Mouse (Mus musculus): ENCODE data around the gene H2-M10.3. TPM values are rescaled to one million over a fixed set of nuclear protein-coding genes. Genes with fewer than 3 reads are reported as not detected.
"Not testable (repeated sequence)": the region's sequence is repeated elsewhere in the genome, so short reads cannot be mapped to it uniquely, and the experiment has no call there.

Gene H2-M10.3
- not detected in 2 replicates for polyA plus RNA-seq (2014; fragmentation: Nextera tagmentation; extraction: Ambion mirVana)

DNA sequence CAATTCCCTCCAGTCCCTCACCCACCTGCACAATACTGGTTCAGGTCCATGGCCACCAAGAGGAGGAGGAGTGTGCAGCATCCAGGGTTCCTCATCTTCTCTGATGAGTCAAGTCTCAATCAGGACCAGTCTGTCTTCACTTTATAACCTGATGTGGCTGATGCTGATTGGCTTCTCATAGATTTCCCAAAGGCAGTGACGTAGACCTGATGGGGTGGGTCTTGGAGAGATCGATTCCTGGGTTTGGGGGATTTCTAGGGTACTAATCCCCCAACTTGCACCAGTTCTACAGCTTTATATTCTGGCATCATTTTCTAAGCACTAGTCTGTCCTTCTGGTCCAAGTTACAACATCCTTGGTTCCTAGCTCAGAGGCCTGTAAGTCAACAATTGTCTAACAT lies at the start of gene H2-M10.3:
Gene H2-M10.3 (minus strand): TSS at position 101 of the 400 bp plus-strand sequence.
- H3K27me3 ChIP-seq (replicated peaks; ENCODE audit: control insufficient read depth, insufficient read depth, low read length); H3K9me3 ChIP-seq (replicated peaks; ENCODE audit: control insufficient read depth, low read length); H3K36me3 ChIP-seq (ENCODE audit: control insufficient read depth, insufficient read depth, low read length); H3K27ac ChIP-seq (ENCODE audit: low read depth, low read length); H3K4me3 ChIP-seq (ENCODE audit: low read depth, low read length); ATAC-seq; H3K4me1 ChIP-seq (ENCODE audit: control insufficient read depth, insufficient read depth, low read length); H3K9ac ChIP-seq (ENCODE audit: low read length); H3K4me2 ChIP-seq (ENCODE audit: low read length); DNase-seq (ENCODE audit: low spot score): not testable (repeated sequence)
- WGBS: 94% methylated on average over 2 of the region's 2 CpGs

GRCm38 (mm10) chr17:36417416-36417815 lies 49.2 kb upstream of the H2-M10.3 start:
- no peaks in the 10 kb centered on the region for H3K4me1 ChIP-seq (ENCODE audit: control insufficient read depth, insufficient read depth, low read length)
- H3K27me3 ChIP-seq (replicated peaks; ENCODE audit: control insufficient read depth, insufficient read depth, low read length): no peaks in the 10 kb centered on the region
- no peaks in the 10 kb centered on the region for H3K9me3 ChIP-seq (replicated peaks; ENCODE audit: control insufficient read depth, low read length)
- ATAC-seq (no peak), DNase-seq (ENCODE audit: low spot score) (no peak)
- H3K9ac ChIP-seq (ENCODE audit: low read length): no peak overlapping the region
- no peak overlapping the region for H3K27ac ChIP-seq (ENCODE audit: low read depth, low read length)
- no peaks in the 10 kb centered on the region for H3K36me3 ChIP-seq (ENCODE audit: control insufficient read depth, insufficient read depth, low read length)
- no peak overlapping the region for H3K4me3 ChIP-seq (ENCODE audit: low read depth, low read length)
- H3K4me2 ChIP-seq (ENCODE audit: low read length): no peak overlapping the region
- 54% methylated on average over 2 of the region's 2 CpGs for WGBS

DNA sequence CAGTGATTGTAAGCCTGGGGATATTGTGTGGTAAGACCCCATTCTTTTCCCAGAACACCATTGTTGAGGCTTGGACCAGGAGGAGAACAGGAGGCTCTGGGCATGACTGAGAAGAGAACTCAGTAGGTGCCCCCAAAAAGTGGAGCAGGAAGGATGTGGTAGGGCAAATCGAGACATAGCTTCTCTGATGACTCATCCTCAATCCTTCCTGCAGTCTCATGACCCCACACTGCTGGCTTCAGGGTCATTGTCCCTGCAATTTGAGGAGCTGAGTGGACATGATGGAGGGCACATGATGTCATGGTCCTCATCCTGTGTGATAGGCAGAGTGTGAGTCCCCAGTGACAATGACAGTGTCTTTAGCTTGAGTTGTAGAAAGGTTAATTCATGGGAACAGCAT lies 47.2 kb upstream of the H2-M10.3 start:
- Histone ChIP-seq H3K36me3 (ENCODE audit: control insufficient read depth, insufficient read depth, low read length) (no peaks in the 10 kb centered on the region), H3K27ac (ENCODE audit: low read depth, low read length) (no peak overlapping the region), H3K4me1 (ENCODE audit: control insufficient read depth, insufficient read depth, low read length) (no peaks in the 10 kb centered on the region), H3K27me3 (replicated peaks; ENCODE audit: control insufficient read depth, insufficient read depth, low read length) (no peaks in the 10 kb centered on the region), H3K4me3 (ENCODE audit: low read depth, low read length) (no peak overlapping the region), H3K4me2 (ENCODE audit: low read length) (no peak overlapping the region), H3K9ac (ENCODE audit: low read length) (no peak overlapping the region), H3K9me3 (replicated peaks; ENCODE audit: control insufficient read depth, low read length) (no peaks in the 10 kb centered on the region)
- DNase-seq (ENCODE audit: low spot score) (no peak), ATAC-seq (no peak)
- WGBS: 71% methylated on average over 1 of the region's 1 CpGs

GRCm38 (mm10) chr17:36414361-36414760 lies 46.1 kb upstream of the H2-M10.3 start:
- H3K27ac ChIP-seq (ENCODE audit: low read depth, low read length): no peak overlapping the region
- WGBS: 100% methylated on average over 1 of the region's 1 CpGs
- no peaks in the 10 kb centered on the region for H3K4me1 ChIP-seq (ENCODE audit: control insufficient read depth, insufficient read depth, low read length)
- ATAC-seq: no peak
- no peaks in the 10 kb centered on the region for H3K27me3 ChIP-seq (replicated peaks; ENCODE audit: control insufficient read depth, insufficient read depth, low read length)
- no peak overlapping the region for H3K9ac ChIP-seq (ENCODE audit: low read length)
- H3K9me3 ChIP-seq (replicated peaks; ENCODE audit: control insufficient read depth, low read length): no peaks in the 10 kb centered on the region
- DNase-seq (ENCODE audit: low spot score): no peak
- no peak overlapping the region for H3K4me3 ChIP-seq (ENCODE audit: low read depth, low read length)
- H3K36me3 ChIP-seq (ENCODE audit: control insufficient read depth, insufficient read depth, low read length): no peaks in the 10 kb centered on the region
- H3K4me2 ChIP-seq (ENCODE audit: low read length): no peak overlapping the region

DNA sequence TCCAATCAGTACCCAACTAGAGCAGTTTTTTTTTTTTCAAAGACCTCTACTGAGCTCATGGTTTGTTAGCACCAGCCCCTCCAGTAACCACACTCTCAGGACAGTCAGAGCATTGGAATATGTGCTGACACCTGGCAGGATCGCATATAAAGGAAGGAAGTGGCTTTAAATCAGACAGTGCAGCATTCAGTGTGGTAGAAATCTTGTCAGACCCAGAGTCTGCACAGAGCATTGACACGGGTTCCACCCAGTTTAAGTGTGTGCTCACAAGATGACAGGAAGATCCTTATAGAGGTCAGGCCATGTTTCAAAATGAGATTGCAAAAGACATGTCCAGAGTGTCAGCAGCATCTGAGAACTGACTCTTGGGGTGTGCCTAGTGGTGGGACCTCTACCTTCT lies 21.7 kb upstream of the H2-M10.3 start:
- no peaks in the 10 kb centered on the region for H3K36me3 ChIP-seq (ENCODE audit: control insufficient read depth, insufficient read depth, low read length)
- H3K4me2 ChIP-seq (ENCODE audit: low read length): no peak overlapping the region
- H3K9ac ChIP-seq (ENCODE audit: low read length): no peak overlapping the region
- no peaks in the 10 kb centered on the region for H3K9me3 ChIP-seq (replicated peaks; ENCODE audit: control insufficient read depth, low read length)
- WGBS: 78% methylated on average over 2 of the region's 2 CpGs
- no peak overlapping the region for H3K4me3 ChIP-seq (ENCODE audit: low read depth, low read length)
- DNase-seq (ENCODE audit: low spot score) (no peak), ATAC-seq (no peak)
- no peaks in the 10 kb centered on the region for H3K4me1 ChIP-seq (ENCODE audit: control insufficient read depth, insufficient read depth, low read length)
- no peak overlapping the region for H3K27ac ChIP-seq (ENCODE audit: low read depth, low read length)
- H3K27me3 ChIP-seq (replicated peaks; ENCODE audit: control insufficient read depth, insufficient read depth, low read length): no peaks in the 10 kb centered on the region

- not testable (repeated sequence) for H3K36me3 ChIP-seq (ENCODE audit: control insufficient read depth, insufficient read depth, low read length); H3K4me1 ChIP-seq (ENCODE audit: control insufficient read depth, insufficient read depth, low read length); H3K4me2 ChIP-seq (ENCODE audit: low read length); H3K27me3 ChIP-seq (replicated peaks; ENCODE audit: control insufficient read depth, insufficient read depth, low read length); H3K9me3 ChIP-seq (replicated peaks; ENCODE audit: control insufficient read depth, low read length); H3K4me3 ChIP-seq (ENCODE audit: low read depth, low read length); H3K9ac ChIP-seq (ENCODE audit: low read length); DNase-seq (ENCODE audit: low spot score); ATAC-seq; H3K27ac ChIP-seq (ENCODE audit: low read depth, low read length)
Measured at GRCm38 (mm10) chr17:36362404-36362803, 5.8 kb downstream of the H2-M10.3 start.

GRCm38 (mm10) chr17:36357512-36357911 lies 10.7 kb downstream of the H2-M10.3 start:
- H3K4me1 ChIP-seq (ENCODE audit: control insufficient read depth, insufficient read depth, low read length); H3K27ac ChIP-seq (ENCODE audit: low read depth, low read length); H3K4me2 ChIP-seq (ENCODE audit: low read length); ATAC-seq; H3K36me3 ChIP-seq (ENCODE audit: control insufficient read depth, insufficient read depth, low read length); H3K27me3 ChIP-seq (replicated peaks; ENCODE audit: control insufficient read depth, insufficient read depth, low read length); H3K9ac ChIP-seq (ENCODE audit: low read length); H3K9me3 ChIP-seq (replicated peaks; ENCODE audit: control insufficient read depth, low read length); H3K4me3 ChIP-seq (ENCODE audit: low read depth, low read length): not testable (repeated sequence)
- DNase-seq (ENCODE audit: low spot score): peak; percentile 66

GRCm38 (mm10) chr17:36355763-36356162 lies 12.5 kb downstream of the H2-M10.3 start:
- 34% methylated on average over 3 of the region's 3 CpGs for WGBS
- no peak overlapping the region for H3K4me2 ChIP-seq (ENCODE audit: low read length)
- no peak overlapping the region for H3K9ac ChIP-seq (ENCODE audit: low read length)
- no peak overlapping the region for H3K4me3 ChIP-seq (ENCODE audit: low read depth, low read length)
- no peaks in the 10 kb centered on the region for H3K9me3 ChIP-seq (replicated peaks; ENCODE audit: control insufficient read depth, low read length)
- no peaks in the 10 kb centered on the region for H3K27me3 ChIP-seq (replicated peaks; ENCODE audit: control insufficient read depth, insufficient read depth, low read length)
- H3K4me1 ChIP-seq (ENCODE audit: control insufficient read depth, insufficient read depth, low read length): no peaks in the 10 kb centered on the region
- H3K27ac ChIP-seq (ENCODE audit: low read depth, low read length): no peak overlapping the region
- no peaks in the 10 kb centered on the region for H3K36me3 ChIP-seq (ENCODE audit: control insufficient read depth, insufficient read depth, low read length)
- no peak; the same call in 1 of the 2 replicates for ATAC-seq
- no peak for DNase-seq (ENCODE audit: low spot score)

GRCm38 (mm10) chr17:36355343-36355742 lies 12.9 kb downstream of the H2-M10.3 start:
- not testable (repeated sequence) for H3K27ac ChIP-seq (ENCODE audit: low read depth, low read length); H3K36me3 ChIP-seq (ENCODE audit: control insufficient read depth, insufficient read depth, low read length); H3K9me3 ChIP-seq (replicated peaks; ENCODE audit: control insufficient read depth, low read length); H3K4me3 ChIP-seq (ENCODE audit: low read depth, low read length); H3K27me3 ChIP-seq (replicated peaks; ENCODE audit: control insufficient read depth, insufficient read depth, low read length); H3K4me1 ChIP-seq (ENCODE audit: control insufficient read depth, insufficient read depth, low read length); H3K9ac ChIP-seq (ENCODE audit: low read length); H3K4me2 ChIP-seq (ENCODE audit: low read length)
- DNase-seq (ENCODE audit: low spot score): peak; percentile 88
- ATAC-seq: peak; percentile 60; the same call in 1 of the 2 replicates

Measured in forebrain, embryonic 14.5 days (tissue).